Mouse (Mus musculus): ENCODE measurements around the gene Mbd6.
A peak's percentile ranks its signal among the peaks of the same experiment; 100 is the strongest.
"Not testable (repeated sequence)": the region's sequence is repeated elsewhere in the genome, so short reads cannot be mapped to it uniquely, and the experiment has no call there.

The Mbd6 gene

DNA sequence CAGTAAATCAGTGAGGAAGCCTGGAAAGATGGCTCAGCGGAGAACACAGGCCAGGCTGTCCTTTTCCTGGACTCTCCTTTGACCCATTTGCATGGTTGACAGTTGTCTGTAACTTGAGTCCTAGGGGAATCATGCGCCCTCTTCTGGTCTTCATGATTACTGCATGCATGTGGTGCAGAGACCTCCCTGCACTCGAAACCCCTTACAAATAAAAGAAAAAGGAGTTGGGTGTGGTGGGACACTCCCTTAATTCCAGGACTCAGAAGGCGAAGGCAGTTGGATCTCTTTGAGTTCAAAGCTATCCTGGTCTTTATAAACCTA, 23.5 kb upstream of the Mbd6 start:
- peak; percentile 64 for DNase-seq

DNA sequence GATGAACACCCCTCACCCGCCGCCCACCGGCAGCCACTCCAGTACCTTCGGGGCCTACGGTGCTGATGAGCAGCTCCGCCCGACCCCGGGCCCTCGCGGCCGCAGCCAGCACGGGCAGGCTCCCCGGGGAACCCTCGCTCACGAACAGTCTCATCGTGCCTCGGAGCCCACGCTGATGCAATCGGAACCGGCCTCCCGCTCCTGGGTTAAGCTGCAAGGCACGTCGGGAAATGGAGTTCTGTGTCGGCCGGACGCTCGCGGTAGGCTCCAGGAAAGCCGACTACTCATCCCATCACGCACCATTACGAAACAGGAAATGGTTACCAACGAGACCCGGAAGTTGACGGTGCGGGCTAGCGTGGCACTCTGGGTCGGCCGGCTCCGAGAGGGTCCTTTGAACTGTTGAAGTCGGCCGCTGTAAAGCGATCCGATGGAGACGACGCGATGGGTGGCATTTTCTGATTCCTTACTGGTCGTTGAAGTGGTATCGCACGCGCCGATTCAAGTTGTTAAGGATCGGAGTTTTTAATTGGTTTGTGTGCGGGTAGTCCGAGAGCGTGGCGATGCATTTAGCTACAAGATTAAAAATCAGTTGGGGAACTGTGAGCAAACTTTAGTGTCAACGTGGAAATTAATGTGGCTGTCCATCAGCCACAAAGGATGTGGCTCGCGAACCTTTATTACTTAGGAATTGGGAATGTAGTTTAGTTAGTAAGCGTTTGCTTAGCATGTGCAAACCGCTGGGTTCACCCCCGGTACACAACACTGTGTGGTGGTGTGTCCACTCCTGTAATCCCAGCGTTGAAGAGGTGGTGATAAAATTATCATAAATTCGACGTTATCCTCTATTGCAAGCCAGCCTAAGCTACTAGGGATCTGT, 22.9 kb upstream of the Mbd6 start, which contains the start of gene Mars:
TSS of gene Mars (minus strand) at position 311 of the 880 bp plus-strand sequence.
- peak; percentile 93 for DNase-seq

DNA sequence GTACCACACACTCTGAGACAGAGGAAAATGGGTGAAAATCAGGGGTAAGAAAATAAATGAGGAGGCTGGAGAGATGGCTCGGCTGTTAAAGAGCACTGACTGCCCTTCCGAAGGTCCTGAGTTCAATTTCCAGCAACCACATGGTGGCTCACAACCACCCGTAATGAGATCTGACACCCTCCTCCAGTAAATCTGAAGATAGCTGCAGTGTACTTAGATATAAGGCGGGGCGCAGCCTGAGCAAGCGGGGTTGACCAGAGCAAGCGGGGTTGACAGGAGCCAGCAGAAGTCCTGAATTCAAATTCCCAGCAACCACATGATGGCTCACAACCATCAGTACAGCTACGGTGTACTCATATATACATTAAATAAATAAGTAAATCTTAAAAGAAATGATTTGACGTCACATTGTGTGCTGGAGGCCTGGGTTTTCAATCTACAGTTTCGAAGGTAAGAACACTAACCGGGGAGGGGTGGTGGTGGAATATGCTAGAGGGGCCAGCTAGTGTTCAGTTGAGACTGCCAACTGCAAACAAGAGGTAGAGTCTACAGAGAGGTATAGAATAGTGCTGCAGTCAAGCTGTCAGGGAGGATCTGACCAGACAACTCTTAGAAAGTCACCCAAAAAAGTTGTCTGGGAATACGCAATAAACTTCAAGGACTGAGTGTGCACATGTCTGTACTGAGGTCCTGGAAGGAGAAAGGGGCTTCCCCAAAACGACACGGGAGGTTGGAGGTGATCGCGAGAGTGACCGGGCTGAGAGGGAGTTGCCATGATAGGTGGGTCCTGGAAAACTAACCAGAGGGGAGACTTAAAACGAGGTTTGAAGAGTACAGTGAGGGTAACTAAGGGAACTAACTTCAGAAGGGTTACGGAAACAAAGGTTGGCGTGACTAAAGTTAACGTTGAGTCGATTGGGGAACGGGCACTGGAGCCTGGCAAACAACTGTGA, 22.0 kb upstream of the Mbd6 start:
- no peak for DNase-seq

DNA sequence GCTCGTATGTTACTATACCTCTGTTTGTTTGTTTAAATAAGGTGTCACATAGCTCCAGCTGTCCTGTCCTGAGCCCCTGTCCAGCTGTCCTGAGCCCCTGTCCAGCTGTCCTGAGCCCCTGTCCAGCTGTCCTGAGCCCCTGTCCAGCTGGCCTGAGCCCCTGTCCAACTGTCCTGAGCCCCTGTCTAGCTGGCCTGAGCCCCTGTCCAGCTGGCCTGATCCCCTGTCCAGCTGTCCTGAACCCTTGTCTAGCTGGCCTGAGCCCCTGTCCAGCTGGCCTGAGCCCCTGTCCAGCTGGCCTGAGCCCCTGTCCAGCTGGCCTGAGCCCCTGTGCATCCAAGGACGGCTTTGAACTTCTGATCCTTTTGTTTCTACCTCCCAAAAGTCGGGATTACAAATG, 20.3 kb upstream of the Mbd6 start:
- DNase-seq = not testable (repeated sequence)

DNA sequence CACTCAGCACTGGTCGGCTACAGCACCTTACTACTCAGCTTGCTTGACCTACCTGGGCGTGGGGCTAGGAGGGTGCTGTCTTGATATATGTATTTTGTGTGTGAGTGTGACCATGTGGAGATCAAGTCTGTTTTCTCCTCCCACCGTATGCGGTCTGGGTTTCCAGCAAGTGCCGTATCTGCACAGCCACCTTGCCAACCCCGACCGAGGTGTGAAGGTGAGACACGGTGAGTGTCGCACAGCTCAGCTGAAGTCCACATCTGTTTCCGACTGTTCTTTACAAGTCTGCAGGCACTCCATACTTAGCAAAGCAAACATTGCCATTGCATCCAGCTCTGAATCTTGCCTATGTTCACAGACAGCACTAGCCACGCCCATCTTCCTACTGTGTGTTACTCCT, 14.3 kb upstream of the Mbd6 start:
- no peak for DNase-seq

DNA sequence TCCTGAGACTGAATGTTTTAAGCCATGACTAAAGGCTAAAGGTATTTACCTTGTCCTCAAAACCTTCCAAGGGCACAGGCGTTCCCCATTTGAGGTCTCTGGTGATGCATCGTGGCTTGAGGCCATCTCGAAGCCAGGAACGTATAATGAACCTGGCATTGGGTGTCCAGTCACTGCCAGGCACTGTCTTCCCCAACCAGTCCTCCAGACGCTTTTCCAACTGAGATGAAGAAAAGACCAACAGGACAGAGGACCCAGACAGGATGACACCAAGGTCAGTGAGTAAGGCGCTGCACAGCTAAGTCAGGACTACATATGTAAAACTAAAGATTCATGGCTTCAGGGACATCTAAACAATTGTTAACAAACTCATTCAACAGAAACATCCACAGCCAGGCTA, 11.5 kb upstream of the Mbd6 start:
- no peak for DNase-seq

DNA sequence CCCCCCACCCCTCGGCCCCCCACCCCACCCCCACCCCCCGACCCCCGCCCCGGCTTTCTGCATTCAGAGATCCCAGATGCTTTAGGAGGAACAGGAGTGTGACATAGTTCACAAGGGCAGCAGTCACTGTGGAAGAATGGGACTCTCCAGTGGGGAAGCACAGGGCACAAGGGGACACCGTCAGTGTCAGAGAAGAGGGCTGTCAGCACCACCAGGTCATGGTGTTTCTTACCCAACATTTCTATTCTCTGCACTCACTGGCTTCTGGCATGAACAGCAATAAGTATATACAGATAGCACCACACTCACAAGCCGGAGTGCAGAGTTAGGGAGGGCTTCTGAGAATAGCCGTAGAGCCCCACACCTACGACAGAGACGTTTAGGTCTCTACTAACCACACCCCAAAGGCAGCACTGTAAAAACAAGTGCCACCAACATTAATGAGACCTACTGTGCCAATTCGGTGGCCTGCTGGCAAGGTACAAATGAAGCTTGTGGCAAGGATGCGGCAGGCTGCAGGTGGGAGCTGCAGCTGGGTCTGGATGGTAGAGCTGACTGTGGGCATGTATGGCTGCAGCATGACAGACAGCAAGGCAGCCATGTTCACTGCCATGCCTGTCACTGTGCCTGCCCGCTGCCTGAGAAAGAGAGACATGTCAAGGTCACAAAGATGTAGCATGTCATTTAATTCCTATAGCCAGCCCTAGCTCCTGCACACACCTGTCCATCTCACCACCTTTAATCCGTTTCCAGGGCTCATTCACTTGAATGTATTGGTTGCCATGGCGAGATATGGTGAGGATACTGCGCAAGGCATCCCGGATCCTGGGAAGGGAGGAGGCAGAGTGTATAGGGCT, 8.4 kb upstream of the Mbd6 start:
- DNase-seq = no peak

DNA sequence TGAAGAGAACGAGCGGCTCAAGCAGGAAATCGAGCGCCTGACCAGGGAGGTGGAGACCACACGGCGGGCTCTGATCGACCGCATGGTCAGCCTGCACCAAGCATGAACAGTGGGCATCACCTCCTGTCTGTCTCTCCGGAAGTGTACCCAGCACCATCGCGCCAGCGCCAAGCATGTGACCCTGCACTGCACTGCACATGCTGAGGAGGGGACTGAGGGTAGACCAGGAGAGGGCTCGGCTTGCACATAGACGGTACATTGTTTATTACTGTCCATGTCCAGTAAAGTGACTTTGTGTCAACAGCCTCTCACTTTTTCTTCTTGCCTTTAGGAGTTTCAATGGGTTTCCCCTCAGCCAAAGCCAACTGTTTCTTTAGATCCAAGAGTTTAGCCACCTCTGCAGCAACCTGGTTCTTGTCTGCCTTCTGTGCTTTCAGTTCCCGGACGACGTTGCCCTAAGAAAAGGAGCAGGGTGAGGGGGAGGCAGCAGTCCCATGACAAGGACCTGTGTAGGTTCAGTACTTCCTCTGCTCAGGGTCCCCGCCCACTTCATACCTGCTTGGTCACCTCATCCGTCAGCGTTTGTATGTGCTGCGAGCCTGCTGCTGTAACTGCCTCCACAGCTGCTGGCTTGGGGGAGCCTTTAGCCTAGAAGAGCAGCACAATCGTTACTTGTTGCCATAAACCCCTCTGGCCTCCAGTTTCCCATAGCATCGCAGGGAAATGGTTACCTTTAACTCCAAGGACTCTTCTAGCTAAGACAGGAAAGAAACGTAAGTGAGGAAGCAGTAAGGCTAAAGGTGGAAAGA, 7.4 kb upstream of the Mbd6 start:
- no peak for DNase-seq

DNA sequence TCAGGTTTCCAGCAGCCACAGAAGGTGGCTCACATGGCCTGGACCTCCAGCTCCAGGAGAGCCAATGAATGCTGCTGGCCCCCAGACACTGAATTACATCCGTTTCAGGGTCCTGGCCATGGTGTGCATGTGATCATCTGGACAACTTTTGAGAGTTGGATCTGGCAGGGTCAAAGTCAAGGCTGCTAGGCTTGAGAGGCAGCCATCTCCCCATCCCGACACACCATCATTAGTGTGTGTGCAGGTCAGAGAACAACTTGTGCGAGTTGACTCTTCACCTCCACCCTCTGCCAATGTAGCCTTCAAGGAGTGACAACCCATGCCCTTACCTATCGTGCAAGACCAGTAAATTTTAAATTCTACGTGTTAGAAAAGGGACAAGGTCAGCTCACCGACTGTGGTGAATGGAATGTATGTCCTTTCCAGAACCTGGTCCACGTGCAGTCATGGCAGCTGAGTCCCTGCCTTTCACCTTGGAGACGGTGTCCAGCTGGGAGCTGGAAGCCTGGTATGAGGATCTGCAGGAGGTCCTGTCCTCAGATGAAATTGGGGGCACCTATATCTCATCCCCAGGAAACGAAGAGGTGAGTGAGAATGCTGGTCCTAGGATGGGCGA, 6.2 kb upstream of the Mbd6 start:
- DNase-seq = no peak

DNA sequence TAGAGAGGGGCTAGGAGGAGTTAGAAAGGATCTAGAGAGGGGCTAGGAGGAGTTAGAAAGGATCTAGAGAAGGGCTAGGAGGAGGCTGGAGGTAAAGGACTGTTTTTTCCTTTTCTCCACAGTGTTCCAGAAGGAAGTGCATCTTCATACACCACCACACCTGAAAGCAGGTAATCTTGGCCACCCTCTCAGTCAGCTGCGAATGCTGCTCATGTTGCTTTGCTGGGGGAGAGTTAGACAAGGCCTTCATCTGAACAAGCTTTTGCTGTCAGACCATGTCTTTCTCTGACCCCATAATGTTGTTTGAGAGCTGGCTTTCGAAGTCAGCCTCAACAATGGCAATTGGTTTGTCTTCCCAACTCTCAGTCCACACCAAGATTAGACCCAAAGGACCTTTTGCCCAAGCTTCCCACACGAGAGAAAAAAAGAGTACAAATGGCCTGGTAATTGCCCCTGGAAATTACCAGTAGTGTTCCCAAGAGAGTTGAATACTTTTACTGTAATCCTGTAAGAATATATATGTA, 4.8 kb upstream of the Mbd6 start:
- DNase-seq = no peak

DNA sequence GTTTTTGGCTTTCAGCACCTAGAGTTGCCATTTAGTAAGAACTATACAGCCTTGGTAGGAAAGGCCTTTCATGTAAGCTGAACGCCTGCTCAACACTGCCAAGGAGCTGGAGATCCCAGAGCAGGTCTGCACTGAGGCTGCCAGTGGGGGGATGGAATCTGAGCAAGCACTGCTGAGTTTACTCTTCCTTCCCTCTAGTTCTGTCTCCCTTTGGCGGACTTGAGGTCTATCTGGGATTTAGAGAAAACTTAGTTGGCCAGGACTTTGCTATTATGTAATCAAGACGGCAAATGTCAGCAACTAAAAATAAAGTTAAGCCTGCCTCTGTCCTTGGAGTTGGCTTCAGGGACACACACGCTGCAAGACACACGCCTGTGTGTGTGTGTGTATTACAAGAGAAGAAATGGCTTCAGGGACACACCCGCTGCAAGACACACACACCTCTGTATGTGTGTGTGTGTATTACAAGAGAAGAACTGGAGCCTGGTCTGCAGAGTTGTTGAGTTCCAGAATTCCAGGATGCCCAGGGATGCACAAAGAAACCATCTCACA, 4.2 kb upstream of the Mbd6 start:
- DNase-seq = no peak

DNA sequence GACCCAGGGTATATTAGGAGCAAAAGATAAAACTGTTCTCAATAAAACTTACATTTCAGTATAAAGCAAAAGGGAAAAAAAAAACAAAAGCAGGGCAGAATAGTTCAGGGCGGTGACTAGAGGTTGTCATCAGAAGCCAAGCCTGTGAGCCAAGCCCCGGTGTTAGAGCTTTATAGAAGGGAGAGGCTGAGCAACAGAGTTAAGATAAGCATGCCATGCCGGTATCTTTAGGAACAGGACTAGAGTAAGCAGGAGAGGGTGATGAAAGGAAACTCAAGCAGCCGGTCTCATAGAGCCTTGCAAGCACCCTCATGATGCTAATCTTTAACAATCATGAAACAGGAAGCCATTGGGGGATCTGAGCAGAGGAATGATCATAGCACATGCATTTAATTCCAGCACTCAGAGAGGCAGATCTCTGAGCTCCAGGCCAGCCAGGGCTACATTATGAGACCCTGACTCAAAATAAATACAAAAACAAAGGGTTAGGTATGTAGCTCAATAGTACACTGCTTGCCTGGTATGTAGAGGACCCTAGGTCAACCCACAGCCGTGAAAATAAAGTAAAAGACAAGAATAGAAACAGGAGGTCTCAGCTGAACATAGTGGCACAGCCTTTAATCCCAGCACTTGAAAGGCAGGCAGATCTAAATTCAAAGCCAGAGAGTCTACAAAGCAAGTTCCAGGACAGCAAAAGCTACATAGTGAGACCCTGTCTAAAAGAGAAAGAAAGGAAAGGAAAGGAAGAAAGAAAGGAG, 3.2 kb upstream of the Mbd6 start:
- DNase-seq = no peak

DNA sequence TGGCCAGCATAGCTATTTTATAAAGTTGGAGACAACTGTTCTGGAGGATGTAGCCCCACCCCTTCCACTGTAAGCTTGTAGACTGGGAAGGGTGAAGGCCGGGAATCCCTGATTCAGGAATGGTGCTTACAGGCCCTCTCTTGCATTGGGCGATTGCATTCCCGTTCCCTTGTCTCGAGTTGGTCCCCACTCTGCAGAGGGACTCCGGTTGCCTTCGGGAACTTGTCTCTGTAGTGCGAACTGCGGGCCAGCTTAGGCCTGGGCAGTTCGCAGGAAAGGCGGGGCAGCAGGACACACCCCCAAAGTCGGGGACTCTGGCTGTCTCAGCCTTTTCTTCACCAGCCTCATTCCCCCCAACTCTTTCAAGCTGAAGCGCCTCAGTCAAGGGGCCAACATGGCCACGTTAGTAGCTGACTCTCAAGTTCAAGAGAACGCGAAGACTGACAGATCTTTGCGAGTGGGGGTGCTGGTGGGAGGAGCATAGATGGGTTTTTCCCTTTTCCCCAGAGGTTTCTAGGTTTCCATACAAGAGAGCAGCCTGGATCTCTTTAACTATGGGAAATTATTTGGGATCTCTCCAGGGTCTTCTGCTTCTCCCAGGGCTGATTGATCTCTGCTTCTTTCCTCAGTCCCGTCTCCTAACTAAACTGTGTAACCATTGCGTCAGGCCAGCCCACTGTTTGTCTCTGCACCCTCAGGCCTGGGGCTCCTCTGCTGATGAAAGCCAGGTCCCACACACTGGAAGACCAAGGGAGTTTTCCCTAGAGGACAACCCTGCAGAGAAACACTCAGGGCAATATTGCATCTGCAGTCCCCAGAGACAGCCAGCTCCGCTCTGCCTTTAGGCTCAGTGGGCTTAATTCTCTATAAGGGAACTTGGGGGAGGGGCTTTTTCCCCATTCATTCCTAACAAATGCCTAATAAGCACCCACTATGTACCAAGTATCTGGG, 2.4 kb upstream of the Mbd6 start:
- DNase-seq = no peak

DNA sequence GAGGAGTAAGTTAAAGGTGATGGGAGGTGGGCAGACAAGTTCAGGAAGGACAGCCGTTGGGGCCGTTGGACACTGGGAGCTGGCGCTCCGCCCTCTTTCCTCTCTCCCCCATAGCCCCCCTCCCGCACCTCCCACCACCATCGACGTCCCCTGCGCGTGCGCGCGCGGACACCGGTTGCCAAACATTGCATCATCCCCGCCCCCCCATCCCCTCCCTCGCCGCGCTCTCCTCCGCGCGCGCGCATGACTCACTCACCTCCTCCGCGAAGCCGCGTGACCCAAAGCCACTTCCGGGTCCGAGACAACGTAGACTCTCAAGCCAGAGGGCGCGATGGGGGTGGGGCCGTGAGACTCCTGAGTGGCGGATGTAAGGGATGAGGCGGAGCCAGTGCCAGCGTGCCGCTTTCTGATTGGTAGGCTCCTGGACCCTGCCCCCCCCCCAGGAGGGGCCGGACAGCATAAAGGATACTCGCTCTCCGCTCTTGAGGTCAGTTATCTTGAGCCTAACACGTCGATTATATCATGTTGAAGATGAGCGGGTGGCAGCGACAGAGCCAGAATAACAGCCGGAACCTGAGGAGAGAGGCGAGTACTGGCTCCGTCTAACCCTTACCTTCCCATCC, 1.6 kb upstream of the Mbd6 start:
- peak; percentile 98 for DNase-seq

DNA sequence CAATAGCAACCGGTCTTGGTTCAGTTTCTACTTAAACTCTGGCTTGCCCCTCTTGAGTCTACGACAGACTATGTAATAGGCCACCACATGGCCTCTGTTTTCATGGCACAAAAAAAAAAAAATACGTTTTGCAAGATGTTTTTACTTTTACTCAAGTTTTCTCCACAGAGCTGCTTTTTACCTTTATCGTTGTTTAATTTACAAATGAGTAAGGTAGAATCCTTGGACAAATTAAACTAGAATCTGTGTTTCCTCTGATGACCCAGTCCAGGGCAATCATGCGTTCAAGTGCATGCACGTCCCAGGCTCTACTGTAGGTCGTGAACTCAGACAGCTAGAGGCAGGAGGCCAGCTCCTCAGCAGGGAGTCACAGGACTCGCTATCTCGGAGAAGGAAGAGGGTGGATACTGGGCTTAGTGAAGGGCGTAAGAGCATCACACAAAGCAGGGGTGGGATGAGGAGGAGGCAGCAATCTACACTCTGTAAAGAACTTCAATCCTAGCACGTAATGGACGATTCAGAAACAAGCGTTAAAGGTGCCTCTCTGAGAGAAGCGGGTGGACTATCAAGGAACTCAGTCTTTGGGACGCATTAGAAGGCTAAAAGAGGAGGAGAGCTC, 864 bp upstream of the Mbd6 start:
- no peak for DNase-seq

DNA sequence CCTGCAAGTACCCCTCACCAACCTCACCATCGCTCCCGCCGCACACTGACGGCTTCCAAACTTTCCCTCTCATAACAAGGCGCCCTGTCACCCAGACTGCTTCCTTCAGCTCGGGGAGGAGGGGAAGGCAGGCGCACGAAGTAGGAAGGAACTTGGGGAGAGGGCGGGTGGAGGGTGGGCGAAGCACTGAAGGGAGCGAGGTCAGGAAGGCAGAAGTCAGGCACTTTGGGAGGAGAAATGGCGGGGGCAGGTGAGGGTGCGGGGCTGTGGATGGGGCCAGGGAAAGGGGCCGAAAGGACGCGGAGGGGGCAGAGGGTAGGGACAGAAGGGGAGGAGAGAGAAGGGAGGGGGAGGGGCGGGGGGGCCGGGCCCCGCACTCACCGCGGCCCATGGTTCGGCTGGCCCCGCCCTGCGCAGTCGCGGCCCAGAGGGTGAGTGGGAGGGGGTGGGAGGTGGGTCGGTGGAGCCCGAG, 454 bp downstream of the Mbd6 start:
- peak; percentile 49 for DNase-seq

DNA sequence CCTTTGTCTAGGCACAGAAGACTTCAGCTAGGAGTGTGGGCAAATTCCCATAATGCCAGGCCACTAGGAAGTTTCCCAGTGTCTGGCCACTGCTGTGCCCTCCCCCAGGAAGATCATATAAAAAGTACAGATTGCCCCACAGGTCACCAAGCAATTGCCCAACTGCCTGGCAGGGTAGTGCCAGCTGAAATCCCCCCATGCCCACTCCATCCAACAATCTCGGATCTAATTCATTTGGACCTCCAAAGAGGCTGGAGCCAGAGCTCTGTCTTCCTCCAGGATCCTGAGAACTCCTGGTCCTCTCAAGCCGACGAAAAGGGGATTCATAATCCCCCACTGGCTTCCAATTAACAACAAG, 903 bp downstream of the Mbd6 start:
- no peak for DNase-seq
